Mouse (Mus musculus): ENCODE results near the gene Tgm6.

Gene Tgm6

DNA sequence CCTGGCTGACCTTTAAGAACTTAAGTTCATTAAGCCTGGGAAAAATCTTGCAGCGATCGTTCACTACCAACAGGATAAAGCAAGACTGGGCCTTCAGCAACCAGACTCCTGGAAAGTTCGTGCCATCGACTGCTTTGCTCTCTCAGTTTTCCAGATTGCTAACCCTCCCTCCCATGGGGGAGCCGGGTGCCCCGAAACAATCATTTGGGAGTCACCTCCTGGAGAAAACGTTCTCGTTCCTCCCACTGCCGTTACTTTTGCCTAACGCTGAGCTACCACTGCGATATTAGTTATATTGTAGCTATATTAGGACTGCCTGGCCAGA is 66.1 kb downstream of the Tgm6 start:
- DNase-seq (ENCODE audit: low read depth) = no peak

DNA sequence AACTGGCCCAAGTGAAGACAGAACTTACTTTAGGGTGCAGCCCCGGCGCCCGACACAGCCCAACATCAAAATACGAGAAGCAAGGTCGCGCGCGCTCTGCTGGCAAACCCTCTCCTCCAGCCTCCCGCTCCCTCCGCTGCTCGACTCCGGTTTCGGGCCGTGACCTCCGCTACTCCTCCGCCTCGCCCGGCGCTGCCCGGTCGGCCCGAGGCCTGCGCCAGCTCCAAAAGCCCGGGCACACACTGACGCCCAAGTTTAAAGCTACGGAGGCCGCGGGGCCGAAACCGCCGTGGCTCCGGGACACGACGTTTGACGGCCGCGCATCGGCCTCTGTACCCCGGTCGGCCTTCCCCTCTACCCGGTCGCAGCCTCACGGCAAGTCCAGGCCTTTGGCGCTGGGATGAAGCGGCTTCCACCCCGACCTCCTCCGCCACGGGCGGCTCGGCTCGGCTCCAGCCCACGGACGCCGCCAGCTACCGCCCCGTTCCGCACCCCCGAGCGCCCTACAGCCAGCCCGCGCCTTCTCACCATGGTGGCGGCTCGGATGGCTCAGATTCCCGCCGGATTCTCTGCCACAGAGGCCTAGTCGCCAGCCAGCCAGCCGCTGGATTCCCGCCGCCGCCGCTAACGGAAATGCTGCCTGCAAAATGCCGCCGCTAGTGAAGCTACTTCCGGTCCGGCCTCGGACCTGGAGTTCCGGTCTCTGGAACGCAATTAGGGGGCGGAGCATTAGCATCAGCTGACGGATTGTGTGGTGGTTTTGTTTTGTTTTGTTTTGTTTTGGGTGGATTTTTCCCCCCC is 66.7 kb downstream of the Tgm6 start, which contains the start of gene Snrpb:
Gene Snrpb, minus strand, starts transcription at position 698 of the 801 bp plus-strand sequence.
- DNase-seq (ENCODE audit: low read depth) = peak; percentile 68

DNA sequence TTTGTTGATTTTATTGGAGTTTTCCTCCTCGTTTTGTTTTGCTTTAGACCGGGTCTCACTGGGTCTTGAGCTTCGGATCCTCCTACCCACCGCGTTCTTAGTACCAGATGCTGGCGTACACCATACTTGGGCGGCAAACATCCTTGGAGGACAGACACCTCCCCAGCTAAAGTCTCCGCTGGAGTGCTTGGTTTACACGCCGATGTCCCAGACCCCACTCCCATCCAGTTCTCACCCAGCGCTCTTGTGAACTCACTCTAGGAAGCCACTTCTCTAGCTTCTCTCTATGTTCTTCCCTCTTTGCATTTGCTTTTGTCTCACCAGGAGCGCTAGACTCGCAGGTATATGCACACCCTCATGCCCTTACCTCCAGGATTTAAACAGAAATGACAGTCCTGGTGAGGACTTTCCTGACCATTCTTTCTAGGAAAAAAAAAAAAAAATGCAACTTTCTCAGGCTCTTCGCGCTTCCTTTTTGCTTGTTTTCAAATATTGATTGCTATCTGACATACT is 67.3 kb downstream of the Tgm6 start:
- no peak for DNase-seq (ENCODE audit: low read depth)

DNA sequence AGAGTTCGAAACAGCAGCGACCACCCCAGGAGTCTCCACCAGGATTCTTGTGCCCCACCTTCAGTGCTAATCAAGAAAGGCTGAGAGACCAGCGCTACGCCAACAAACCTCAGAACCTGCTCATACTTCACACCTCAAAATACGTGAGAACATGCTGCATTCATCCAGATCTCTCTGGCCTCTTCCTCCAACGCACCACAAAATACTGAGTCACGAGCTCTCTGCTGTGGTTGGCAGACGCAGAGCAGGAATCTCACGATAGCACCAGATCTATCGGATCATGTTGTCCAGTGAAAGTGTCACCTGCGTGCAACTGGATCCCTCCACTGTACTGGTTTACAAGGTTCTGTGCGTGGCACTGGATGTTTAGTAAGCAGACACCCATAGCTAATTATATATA is 76.2 kb downstream of the Tgm6 start:
- DNase-seq (ENCODE audit: low read depth) = no peak

DNA sequence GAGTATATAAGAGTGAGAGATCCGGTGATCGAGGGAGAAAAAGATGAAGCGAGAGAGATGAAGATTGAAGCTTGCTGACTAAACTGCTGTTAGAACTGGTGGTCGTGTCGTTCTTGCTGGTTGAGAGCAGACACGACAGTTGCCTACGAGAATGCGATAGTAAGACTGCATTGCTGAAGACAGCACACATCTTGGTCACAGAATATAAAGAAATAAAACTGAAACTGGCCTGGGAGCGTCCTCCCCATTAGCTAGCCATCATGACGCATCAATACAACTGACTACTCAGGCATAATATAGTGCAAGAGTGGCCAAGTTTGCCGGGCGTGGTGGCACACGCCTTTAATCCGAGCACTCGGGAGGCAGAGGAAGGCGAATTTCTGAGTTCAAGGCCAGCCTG is 82.7 kb downstream of the Tgm6 start, which contains the start of gene Tmc2:
Gene Tmc2, plus strand, starts transcription at position 301 of the 400 bp plus-strand sequence.
- no peak for DNase-seq (ENCODE audit: low read depth)

DNA sequence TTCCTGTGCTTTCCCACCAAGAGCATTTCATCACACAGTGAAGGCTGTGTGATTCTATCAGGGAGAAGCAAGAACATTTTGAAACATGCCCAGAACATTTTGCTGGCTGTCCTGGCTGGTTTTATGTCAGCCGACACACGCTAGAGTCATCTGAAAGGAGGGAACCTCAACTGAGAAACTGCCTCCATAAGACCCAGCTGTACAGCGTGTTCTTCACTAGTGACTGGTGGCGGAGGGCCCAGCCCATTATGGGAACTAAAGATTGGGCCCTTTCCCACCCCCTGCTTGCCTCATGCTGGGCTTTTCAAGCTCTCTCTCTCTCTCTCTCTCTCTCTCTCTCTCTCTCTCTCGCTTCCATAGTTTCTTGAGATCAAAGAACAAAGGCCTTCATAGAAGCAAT is 88.7 kb downstream of the Tgm6 start:
- DNase-seq (ENCODE audit: low read depth) = no peak

All from fibroblast of lung, adult 2 months (primary cell).